Mouse (Mus musculus) splenic B cell, adult 2 months (primary cell): ENCODE measurements around the gene Ankrd13a.

ENCODE experiments used
- DNase-seq: peaks from one replicate; pipeline ENCODE4 v3.0.0-alpha.2; 2011; ENCODE audit warnings: low read depth, low spot score
- H3K27me3 ChIP-seq: 2 replicates; pipeline ENCODE4 v1.6.1; 2012; ENCODE audit warnings: mild to moderate bottlenecking, low read length, moderate library complexity, mixed read lengths; ENCODE audit not compliant: control insufficient read depth, poor library complexity, insufficient read depth, severe bottlenecking
- H3K36me3 ChIP-seq: 2 replicates; pipeline ENCODE4 v1.6.1; 2012; ENCODE audit warnings: mild to moderate bottlenecking, low read length, moderate library complexity, mixed read lengths; ENCODE audit not compliant: control insufficient read depth, poor library complexity, insufficient read depth, severe bottlenecking

Gene Ankrd13a

DNA sequence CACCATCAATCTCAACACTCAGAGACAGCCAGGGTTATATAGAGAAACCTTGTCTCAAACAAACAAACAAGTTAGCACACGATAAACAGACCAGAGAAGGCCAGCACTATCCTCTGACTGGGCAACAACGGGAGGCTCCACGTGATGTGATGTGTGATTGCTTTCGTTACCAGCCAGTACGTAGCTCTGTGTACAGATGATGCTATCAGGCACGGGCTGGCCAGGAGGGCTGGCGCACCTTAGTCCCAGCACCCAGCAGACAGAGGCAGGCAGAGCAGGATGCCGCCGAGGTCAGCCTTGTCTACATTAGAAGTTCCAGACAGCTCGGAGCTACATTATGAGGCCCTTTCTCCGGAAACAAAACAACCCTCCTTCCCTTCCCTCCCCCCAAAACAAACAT is 25.4 kb downstream of the Ankrd13a start:
- Histone ChIP-seq H3K27me3 (no peaks in the 10 kb centered on the region), H3K36me3 (peaks cover 16% of the 10 kb centered on the region)
- no peak for DNase-seq

DNA sequence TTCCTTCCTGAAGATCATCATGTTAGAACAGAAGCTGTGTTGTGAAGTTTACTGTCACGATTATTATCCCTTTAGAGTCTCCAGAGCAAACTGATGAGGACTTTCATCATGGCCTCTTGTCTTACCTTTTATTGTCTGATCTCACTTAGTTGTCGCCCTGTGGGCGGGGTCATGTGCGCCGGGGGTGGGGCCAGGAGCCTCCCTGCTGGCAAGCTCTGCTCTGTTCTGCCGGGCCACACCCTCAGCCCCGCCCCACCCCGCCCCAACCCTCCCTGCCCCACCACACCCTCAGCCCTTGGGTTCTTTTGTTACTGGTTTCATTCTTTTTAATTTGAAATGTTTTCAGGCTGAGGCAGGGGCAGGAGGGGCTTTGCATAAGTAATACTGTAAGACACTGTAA is 26.6 kb downstream of the Ankrd13a start:
- DNase-seq = peak; percentile 39
- Histone ChIP-seq H3K36me3 (peaks cover 16% of the 10 kb centered on the region), H3K27me3 (no peaks in the 10 kb centered on the region)

DNA sequence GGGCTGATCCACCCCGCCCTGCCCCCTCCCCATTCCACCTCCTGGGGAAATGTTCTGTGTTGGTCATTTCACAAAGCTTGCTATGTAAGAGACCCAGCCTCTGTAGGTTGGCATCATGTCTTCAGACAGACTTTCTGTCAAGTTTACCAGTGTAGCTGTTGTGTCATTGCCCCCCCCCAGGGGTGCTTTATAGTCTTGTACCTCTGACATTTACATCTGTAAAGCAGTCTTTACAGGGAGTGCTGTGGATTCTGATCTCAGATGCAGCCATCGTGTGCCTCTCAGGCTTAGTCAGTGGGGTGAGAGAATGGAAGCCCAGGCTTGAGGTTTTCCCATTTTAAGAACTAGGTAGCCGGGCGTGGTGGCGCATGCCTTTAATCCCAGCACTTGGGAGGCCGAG is 27.4 kb downstream of the Ankrd13a start:
- no peak for DNase-seq
- H3K27me3 ChIP-seq = no peaks in the 10 kb centered on the region
- H3K36me3 ChIP-seq = peaks cover 16% of the 10 kb centered on the region

DNA sequence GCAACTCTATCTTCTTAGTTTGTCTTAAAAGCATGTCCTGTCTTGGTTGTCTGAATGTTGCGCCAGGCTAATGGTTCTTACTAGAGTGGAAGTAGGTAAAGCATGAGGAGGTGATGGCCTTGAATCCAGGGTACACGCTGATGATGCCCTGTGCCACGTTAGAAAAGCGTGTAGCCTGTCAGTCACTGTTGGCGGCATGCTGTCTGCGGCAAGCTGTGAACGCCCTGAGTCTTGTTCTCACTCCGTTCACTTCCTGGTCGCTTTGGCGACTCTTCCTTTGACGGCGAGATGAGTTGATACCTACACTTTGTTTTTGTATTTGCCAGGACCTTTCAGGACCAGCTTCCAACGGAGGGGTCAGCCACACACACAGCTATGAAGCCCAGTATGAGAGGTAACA is 28.8 kb downstream of the Ankrd13a start:
- H3K27me3 ChIP-seq = no peaks in the 10 kb centered on the region
- H3K36me3 ChIP-seq = peaks cover 14% of the 10 kb centered on the region
- no peak for DNase-seq

DNA sequence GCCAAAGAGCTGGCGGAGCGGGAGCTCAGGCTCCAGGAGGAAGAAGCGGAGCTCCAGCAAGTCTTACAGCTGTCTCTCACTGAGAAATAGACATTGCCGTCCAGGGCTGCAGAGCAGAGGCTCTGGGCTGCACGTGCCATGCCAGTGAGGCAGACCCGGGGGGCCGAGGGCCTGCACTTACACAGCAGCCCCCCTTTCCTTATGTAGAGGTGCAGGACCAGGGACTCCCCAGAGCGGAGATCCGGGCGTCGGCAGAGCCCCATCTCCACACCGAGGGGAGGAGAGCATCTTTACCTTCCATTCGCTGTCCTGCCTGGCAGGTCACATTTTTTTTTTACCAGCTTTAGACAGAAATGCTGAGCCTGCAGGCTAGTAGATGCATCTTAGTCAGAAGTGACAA is 29.9 kb downstream of the Ankrd13a start:
- Histone ChIP-seq H3K27me3 (no peaks in the 10 kb centered on the region), H3K36me3 (peaks cover 14% of the 10 kb centered on the region)
- no peak for DNase-seq

DNA sequence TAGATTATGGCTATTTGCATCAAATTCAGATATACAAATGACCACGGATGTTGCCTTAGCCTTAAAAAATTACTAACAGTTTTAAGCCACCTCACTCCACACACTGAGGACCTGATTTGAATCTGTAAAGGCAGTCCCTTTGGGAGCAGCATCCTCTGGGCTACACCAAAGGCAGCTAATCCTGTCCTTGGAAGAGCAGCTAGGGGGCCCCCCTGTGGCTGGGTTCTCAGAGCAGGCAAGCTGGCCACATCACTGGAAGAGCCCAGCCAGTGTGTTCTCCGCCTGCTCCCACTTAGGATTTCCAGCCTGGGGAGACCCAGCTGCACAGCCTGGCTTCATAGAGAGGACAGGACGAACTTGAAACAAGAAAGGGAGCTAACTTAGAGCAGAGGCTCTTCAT is 30.5 kb downstream of the Ankrd13a start:
- Histone ChIP-seq H3K27me3 (no peaks in the 10 kb centered on the region), H3K36me3 (peaks cover 17% of the 10 kb centered on the region)
- no peak for DNase-seq

DNA sequence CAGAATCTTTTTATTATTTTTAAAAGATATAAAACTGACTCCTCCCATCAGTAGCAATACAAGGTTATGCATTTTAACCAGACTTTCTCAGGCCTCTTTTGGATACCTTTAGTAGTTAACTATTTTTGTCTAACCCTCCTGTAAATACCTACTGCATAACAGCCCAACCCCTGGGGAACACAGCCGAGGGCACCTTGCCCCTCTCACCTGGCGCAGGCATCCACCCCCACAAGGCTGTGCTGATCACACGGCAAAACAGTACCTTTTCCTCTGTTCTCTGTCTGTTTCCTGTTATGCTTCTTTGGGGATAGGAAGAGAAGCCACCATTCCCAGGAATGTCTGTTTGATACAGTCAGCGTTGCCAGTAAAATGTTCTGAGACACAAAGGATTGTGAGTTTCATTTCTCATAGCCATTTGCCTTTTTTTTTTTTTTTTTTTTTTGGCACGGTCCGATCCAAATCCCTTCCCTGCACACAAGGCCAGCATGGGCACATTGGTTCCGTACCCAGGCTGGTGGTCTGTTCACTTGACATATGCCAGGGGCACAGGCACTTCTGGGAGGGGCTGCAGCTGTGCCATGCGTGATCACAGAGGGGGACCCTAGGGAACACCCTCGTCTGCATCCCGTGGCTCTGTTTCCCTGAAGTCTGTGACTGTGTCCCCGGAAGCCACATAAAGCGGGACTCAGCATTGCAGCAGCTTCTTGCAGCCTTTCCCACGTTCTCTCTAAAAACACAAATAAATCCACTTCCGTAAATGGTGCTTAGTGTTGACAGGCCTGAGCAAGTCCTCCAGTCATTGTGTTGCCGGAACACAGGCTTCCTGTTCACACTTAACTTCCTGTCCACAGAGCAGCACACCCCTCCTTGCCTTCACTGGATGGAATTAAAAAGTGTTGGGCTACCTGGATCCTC is 31.2 kb downstream of the Ankrd13a start:
- peak; percentile 76 for DNase-seq
- Histone ChIP-seq H3K36me3 (peaks cover 14% of the 10 kb centered on the region), H3K27me3 (no peaks in the 10 kb centered on the region)

DNA sequence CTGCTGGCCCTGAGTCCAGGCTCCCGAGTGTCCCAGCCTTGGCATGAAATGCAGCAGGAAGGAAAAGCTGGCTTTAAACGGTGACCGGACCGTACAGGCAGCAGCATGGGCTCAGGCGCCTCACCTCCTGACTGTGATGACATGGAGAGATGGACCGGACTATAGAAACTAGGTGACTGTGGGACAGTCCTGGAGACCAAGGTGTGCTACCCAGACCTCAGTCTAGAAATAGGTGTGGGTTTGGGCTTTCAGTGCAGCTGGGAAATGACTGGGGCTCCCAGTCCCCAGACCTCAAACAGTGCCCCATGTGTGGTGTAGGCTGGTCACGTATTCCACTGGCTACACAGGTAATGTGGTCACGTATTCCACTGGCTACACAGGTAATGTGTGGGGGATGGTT is 32.2 kb downstream of the Ankrd13a start:
- no peak for DNase-seq
- Histone ChIP-seq H3K27me3 (no peaks in the 10 kb centered on the region), H3K36me3 (peaks cover 7% of the 10 kb centered on the region)

DNA sequence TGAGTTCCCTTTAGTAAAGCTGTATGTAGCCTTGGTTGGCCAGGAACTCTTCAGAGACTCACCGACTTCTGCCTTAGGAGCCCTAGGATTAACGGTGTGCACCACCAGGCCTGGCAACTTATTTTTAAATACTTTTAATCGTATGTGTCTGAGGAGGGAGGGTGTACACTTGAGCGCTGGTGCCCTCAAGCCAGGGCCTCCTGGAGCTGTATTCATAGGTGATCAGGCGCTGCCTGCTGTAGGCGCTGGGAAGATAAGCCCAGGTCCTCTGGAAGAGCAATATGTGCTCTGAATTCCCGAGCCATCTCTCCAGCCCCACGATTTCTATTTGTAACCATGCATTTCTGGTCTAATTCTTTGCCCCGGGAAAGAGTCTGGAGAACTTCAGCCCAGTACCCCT is 32.6 kb downstream of the Ankrd13a start:
- Histone ChIP-seq H3K36me3 (peaks cover 5% of the 10 kb centered on the region; the same call in 1 of the 2 replicates), H3K27me3 (no peaks in the 10 kb centered on the region)

DNA sequence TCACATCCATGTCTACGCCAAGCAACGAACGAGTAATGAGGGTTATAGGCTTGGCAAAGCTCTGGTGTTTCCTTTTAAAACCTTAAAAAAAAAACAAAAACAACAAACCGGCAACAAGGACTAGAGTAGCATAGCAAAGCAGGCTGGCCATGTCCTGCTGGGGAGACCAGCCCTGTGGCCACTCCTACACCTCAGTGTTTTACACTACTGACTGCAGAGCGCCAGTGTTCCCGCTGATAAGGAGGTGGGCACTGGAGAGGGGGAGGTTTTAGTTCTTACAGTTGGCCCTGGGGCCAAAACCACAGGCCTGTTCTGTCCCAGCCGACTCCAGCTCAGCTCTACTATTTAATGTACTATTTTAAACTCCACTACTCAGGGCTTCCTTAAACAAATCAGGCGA is 33.0 kb downstream of the Ankrd13a start:
- Histone ChIP-seq H3K36me3 (peaks cover 5% of the 10 kb centered on the region; the same call in 1 of the 2 replicates), H3K27me3 (no peaks in the 10 kb centered on the region)
- DNase-seq = no peak

More for the DNA sequence above, 32.6 kb downstream of the Ankrd13a start:
- no peak for DNase-seq

DNA sequence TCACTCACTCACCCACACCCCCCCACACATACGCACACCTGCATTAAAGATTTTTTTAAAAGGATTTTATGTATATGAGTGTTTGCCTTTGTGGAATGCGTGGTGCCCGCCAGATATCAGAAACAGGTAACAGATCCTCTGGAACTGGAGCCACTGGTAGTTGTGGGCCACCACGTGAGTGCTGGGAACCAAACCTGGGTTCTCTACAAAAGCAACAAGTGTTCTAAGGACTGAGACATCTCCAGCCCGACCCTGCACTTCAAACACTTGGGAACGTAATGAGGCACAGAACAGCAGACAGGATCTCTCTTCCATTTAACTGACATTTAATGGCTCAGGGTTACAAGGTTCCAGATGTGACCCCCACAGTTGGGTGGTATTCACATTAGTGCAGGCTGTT is 33.4 kb downstream of the Ankrd13a start:
- Histone ChIP-seq H3K27me3 (no peaks in the 10 kb centered on the region), H3K36me3 (peaks cover 5% of the 10 kb centered on the region; the same call in 1 of the 2 replicates)
- DNase-seq = no peak

DNA sequence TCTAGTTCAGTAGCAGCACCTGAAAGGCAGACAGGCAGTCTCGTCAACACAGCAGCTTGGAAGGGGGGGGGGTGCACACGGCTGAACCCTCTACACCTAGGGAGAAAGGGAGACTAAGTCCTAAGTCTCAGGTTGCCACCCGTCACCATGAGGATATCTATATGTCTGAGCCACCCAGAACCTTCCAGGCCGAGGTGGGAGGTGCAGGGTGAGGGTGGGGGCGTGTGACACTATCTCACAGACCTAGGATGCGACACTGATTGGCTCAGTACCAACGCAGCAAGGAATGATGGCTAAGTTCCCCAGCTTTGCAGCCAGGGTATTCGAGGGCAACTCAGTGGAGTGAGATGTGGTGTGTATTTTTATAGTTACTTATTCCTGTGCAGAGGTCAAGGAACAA is 33.9 kb downstream of the Ankrd13a start:
- no peak for DNase-seq
- Histone ChIP-seq H3K27me3 (no peaks in the 10 kb centered on the region), H3K36me3 (peaks cover 3% of the 10 kb centered on the region; the same call in 1 of the 2 replicates)

DNA sequence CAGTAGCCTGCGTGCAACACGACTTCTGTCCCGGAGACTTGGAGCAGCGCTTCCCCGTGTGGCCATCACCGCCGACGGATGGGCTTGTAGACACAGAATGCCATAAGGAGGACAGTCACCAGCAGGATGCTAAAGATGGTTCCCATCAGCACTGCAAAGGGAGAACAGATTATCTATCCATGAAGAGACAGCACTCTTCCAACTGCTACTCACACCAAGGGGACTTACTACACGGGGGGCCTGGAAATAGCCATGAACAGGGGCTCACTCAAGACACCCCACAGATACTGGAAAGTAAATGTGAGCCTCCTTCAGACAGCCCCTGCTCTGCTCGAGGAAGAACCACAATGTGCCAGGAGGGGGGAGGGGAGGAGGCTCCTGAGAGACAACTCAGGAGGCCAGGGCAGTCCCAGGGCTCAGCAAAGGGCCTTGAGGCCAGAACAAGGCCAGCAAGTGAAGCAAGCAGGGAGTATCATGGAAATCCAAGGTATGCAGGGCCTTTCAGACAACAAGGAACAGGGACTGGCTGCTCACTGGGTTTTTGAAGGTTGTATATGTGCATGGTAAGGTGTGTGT is 34.8 kb downstream of the Ankrd13a start:
- no peaks in the 10 kb centered on the region for H3K27me3 ChIP-seq
- no peak for DNase-seq
- H3K36me3 ChIP-seq = peaks cover 3% of the 10 kb centered on the region; the same call in 1 of the 2 replicates

DNA sequence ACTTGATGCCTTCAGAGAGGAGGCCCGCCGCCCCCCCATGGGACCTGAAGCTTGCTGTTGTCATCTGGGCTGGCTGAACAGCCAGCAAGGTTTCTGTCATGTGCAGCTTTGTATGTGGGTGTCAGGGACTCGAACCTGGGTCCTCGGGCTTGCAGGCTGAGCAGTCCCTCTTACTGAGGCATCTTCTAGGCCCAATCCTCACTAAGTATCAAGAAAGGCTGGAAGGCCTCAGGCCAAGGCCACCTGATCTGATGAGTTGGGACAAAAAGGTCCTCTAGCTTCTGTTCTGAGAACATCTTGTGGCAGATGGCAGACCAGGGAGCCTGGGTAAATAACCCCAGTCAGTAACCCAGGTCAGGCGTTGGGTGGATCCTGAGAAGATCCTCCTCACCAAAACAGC is 35.3 kb downstream of the Ankrd13a start:
- Histone ChIP-seq H3K27me3 (no peaks in the 10 kb centered on the region), H3K36me3 (peaks cover 3% of the 10 kb centered on the region; the same call in 1 of the 2 replicates)
- no peak for DNase-seq

DNA sequence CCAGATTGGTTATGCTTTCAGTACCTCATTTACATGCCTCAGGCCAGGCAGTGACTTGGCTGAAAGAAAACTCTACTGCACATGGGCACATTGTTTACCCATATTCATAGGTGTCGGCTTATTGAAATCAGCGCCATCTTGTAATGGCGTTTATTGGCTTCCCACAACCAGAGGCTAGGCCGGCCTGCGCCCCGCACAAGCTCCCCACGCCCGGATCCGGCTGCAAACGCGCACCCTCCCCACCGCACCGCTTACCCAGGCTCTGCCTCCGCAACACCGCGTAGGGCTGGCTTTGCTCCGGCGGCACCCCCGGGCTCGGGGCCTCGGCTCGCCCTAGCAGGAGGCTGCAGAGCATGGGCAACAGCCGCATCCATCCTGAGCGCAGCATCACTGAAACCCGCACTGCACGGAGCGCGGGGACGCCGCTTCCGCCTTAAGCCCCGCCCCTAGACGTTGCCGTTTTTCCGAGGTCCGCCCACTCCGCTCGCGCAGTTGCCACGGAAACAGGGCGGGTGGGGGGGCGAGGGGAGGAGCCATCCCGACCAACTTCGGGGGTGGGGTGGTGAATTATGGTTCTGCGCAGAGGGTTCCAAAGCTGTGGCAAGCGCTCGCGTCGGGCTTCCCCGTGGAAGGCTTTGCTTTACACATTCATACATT is 39.2 kb downstream of the Ankrd13a start:
- H3K27me3 ChIP-seq = no peaks in the 10 kb centered on the region
- peak; percentile 87 for DNase-seq
- peaks cover 3% of the 10 kb centered on the region; the same call in 1 of the 2 replicates for H3K36me3 ChIP-seq
